Mouse (Mus musculus) forebrain, embryonic 16.5 days (tissue): ENCODE data around the gene Gm20837. TPM values are rescaled to one million over a fixed set of nuclear protein-coding genes. Genes with fewer than 3 reads are reported as not detected.
"Not testable (repeated sequence)": the region's sequence is repeated elsewhere in the genome, so short reads cannot be mapped to it uniquely, and the experiment has no call there.

ENCODE experiments used
- ATAC-seq: fragments of 200-750 bp; cut with Nextera tagmentation; 2 replicates; pipeline ENCODE4 v1.8.0; 2017; ENCODE audit warnings: mild to moderate bottlenecking, moderate library complexity
- H3K27ac ChIP-seq: fragments of 300-500 bp; sonication (generic); 2 replicates; pipeline ENCODE4 v1.5.1; 2014; ENCODE audit warnings: low read length, control low read depth
- H3K27me3 ChIP-seq: fragments of 300-500 bp; sonication (generic); replicated peaks from 2 replicates; pipeline ENCODE4 v1.6.1; 2014; ENCODE audit warnings: low read length; ENCODE audit not compliant: control insufficient read depth, insufficient read depth
- H3K36me3 ChIP-seq: fragments of 300-500 bp; sonication (generic); 2 replicates; pipeline ENCODE4 v1.6.1; 2014; ENCODE audit not compliant: control insufficient read depth, insufficient read depth
- H3K4me1 ChIP-seq: fragments of 300-500 bp; sonication (generic); replicated peaks from 2 replicates; pipeline ENCODE4 v1.6.1; 2014; ENCODE audit warnings: low read length; ENCODE audit not compliant: control insufficient read depth, insufficient read depth
- H3K4me2 ChIP-seq: fragments of 300-500 bp; sonication (generic); 2 replicates; pipeline ENCODE4 v1.6.1; 2014; ENCODE audit warnings: mild to moderate bottlenecking, low read length, control low read depth
- H3K4me3 ChIP-seq: fragments of 300-500 bp; sonication (generic); replicated peaks from 2 replicates; pipeline ENCODE4 v1.5.1; 2014; ENCODE audit warnings: mild to moderate bottlenecking, low read length, control low read depth
- H3K9ac ChIP-seq: fragments of 300-500 bp; sonication (generic); replicated peaks from 2 replicates; pipeline ENCODE4 v1.6.1; 2014; ENCODE audit warnings: low read depth, low read length, control low read depth
- H3K9me3 ChIP-seq: fragments of 300-500 bp; sonication (generic); 2 replicates; pipeline ENCODE4 v1.6.1; 2016; ENCODE audit warnings: low read length; ENCODE audit not compliant: control insufficient read depth
- WGBS: fragments of 180-500 bp; shearing (Covaris S2); extraction: QIAGEN DNeasy Blood & Tissue Kit; methylation state at CpG from one replicate; pipeline ENCODE4 v1.1.7; 2014; 5-methylcytosine and 5-hydroxymethylcytosine counted together
- polyA plus RNA-seq: library from polyadenylated mRNA; unstranded; fragments of >200 nt; fragmentation: Nextera tagmentation; extraction: Ambion mirVana; gene quantifications from 2 replicates; pipeline ENCODE4 v1.2.1, GENCODE M21; 2015

Gene Gm20837
- polyA plus RNA-seq: not detected in 2 replicates

DNA sequence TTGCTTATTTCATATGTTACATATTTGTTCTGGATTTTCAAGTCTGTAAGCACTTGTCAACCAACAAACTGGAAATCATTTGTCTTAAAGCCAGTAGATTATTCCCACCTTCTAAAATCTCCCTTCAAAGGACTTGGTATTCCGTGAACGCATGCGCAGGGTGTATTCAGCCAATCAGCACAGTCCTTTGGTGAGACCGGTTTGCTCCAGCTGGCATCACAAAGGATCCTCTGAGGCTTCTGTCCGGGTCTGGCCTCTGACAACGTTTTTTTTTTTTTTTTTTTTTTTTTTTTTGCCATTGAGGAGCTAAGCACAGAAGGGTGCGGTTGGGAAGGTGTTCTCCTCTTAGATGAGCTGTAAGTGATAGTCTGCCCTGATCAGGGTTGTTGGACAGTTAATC, at the start of gene Gm20837:
Gene Gm20837 (plus strand): TSS at position 301 of the 400 bp plus-strand sequence.
- not testable (repeated sequence) for H3K4me3 ChIP-seq, H3K27me3 ChIP-seq, H3K4me1 ChIP-seq, H3K36me3 ChIP-seq, ATAC-seq, H3K4me2 ChIP-seq, H3K27ac ChIP-seq, H3K9ac ChIP-seq, H3K9me3 ChIP-seq
- no CpG with 5 or more reads among the region's 7 CpGs for WGBS
